Mouse (Mus musculus) T-helper 2 cell (primary cell): ENCODE results near the gene Mrpl33.
"Not testable (repeated sequence)": the region's sequence is repeated elsewhere in the genome, so short reads cannot be mapped to it uniquely, and the experiment has no call there.

Source experiments
- in situ Hi-C: fragments of 300-600 bp; cut with MboI, MseI; formaldehyde crosslinking; loops from one replicate; pipeline ENCODE4 v1.15.1; 2025; ENCODE audit warnings: high pct_unique_total_duplicates

Gene Mrpl33

GRCm38 (mm10) chr5:31595868-31596267, 867 bp upstream of the Mrpl33 start:
- in situ Hi-C loops: no loop called here

GRCm38 (mm10) chr5:31597430-31597944, 752 bp downstream of the Mrpl33 start:
- in situ Hi-C loops: no loop called here

- in situ Hi-C loops: no loop called here
Measured at GRCm38 (mm10) chr5:31598121-31598520, 1.4 kb downstream of the Mrpl33 start.

- in situ Hi-C loops: no loop called here
Measured at GRCm38 (mm10) chr5:31598579-31598978, 1.8 kb downstream of the Mrpl33 start.

- in situ Hi-C loops: no loop called here
Measured at GRCm38 (mm10) chr5:31599161-31599560, 2.4 kb downstream of the Mrpl33 start.

GRCm38 (mm10) chr5:31601162-31601722, 4.5 kb downstream of the Mrpl33 start:
- in situ Hi-C loops: no loop called here

GRCm38 (mm10) chr5:31602377-31602776, 5.6 kb downstream of the Mrpl33 start:
- in situ Hi-C loops: no loop called here

GRCm38 (mm10) chr5:31603766-31604165, 7.0 kb downstream of the Mrpl33 start:
- in situ Hi-C loops: no loop called here

GRCm38 (mm10) chr5:31606151-31606550, 9.4 kb downstream of the Mrpl33 start:
- in situ Hi-C loops: no loop called here

- in situ Hi-C loops: no loop called here
Measured at GRCm38 (mm10) chr5:31610376-31611086, 13.8 kb downstream of the Mrpl33 start.

- in situ Hi-C loops: no loop called here
Measured at GRCm38 (mm10) chr5:31611186-31611585, 14.5 kb downstream of the Mrpl33 start.

GRCm38 (mm10) chr5:31613852-31614286, 17.1 kb downstream of the Mrpl33 start:
- in situ Hi-C loops: no loop called here

GRCm38 (mm10) chr5:31614339-31615025, 17.7 kb downstream of the Mrpl33 start:
- in situ Hi-C loops: loop anchor here (5.0 kb wide), 1 partner anchor 37 kb away; no protein-coding TSS in a partner anchor

- in situ Hi-C loops: no loop called here
Measured at GRCm38 (mm10) chr5:31620326-31620725, 23.6 kb downstream of the Mrpl33 start.

GRCm38 (mm10) chr5:31627117-31627516, 30.4 kb downstream of the Mrpl33 start:
- in situ Hi-C loops: no loop called here

GRCm38 (mm10) chr5:31627562-31628526, 31.1 kb downstream of the Mrpl33 start:
- in situ Hi-C loops: no loop called here

- in situ Hi-C loops: no loop called here
Measured at GRCm38 (mm10) chr5:31628555-31628954, 31.8 kb downstream of the Mrpl33 start.

- in situ Hi-C loops: no loop called here
Measured at GRCm38 (mm10) chr5:31630064-31630463, 33.3 kb downstream of the Mrpl33 start.

- in situ Hi-C loops: not testable (repeated sequence)
Measured at GRCm38 (mm10) chr5:31631169-31631568, 34.4 kb downstream of the Mrpl33 start.

- in situ Hi-C loops: no loop called here
Measured at GRCm38 (mm10) chr5:31634161-31634560, 37.4 kb downstream of the Mrpl33 start.

- in situ Hi-C loops: no loop called here
Measured at GRCm38 (mm10) chr5:31634679-31635078, 37.9 kb downstream of the Mrpl33 start.
